Mouse (Mus musculus): Measurements from ENCODE around the gene Kdm8. TPM values are rescaled to one million over a fixed set of nuclear protein-coding genes. Genes with fewer than 3 reads are reported as not detected.

Kdm8 gene
- 7.8 and 7.9 TPM in 2 replicates for polyA plus RNA-seq (2014; fragmentation: Nextera tagmentation; extraction: Ambion mirVana)

- peak within 1 kb of the TSS; percentile 54 for H3K4me3 ChIP-seq (ENCODE audit: low read depth, low read length)
- WGBS (ENCODE audit: insufficient replicate concordance), result 3% methylated on average over 61 of the region's 61 CpGs
- peak; percentile 93 for ATAC-seq (replicated peaks; ENCODE audit: insufficient number of reproducible peaks, low FRiP score, low TSS enrichment)
- H3K9ac ChIP-seq (ENCODE audit: low read depth, low read length), result peak within 1 kb of the TSS; percentile 88
- H3K4me1 ChIP-seq (ENCODE audit: control insufficient read depth, insufficient read depth, low read length), result peaks cover 10% of the 10 kb centered on the region
- H3K27me3 ChIP-seq (ENCODE audit: control insufficient read depth, insufficient read depth, low read length), result no peaks in the 10 kb centered on the region
- peak within 1 kb of the TSS; percentile 90 for H3K27ac ChIP-seq (ENCODE audit: low read depth, low read length)
- H3K36me3 ChIP-seq (ENCODE audit: control insufficient read depth, insufficient read depth, low read length), result no peaks in the 10 kb centered on the region
- peak within 1 kb of the TSS; percentile 91 for H3K4me2 ChIP-seq
- H3K9me3 ChIP-seq (replicated peaks; ENCODE audit: control insufficient read depth, low read length), result no peaks in the 10 kb centered on the region
Observed at GRCm38 (mm10) chr7:125444464-125445401, at the start of gene Kdm8. Kdm8 (plus strand) TSS chr7:125444676.

- WGBS (ENCODE audit: insufficient replicate concordance), result 77% methylated on average over 8 of the region's 8 CpGs
- H3K27ac ChIP-seq (ENCODE audit: low read depth, low read length), result no peak overlapping the region
- no peak overlapping the region for H3K4me3 ChIP-seq (ENCODE audit: low read depth, low read length)
- H3K4me1 ChIP-seq (ENCODE audit: control insufficient read depth, insufficient read depth, low read length), result peaks cover 1% of the 10 kb centered on the region; the same call in 1 of the 2 replicates
- no peak for ATAC-seq (replicated peaks; ENCODE audit: insufficient number of reproducible peaks, low FRiP score, low TSS enrichment)
- no peaks in the 10 kb centered on the region for H3K9me3 ChIP-seq (replicated peaks; ENCODE audit: control insufficient read depth, low read length)
- H3K4me2 ChIP-seq, result no peak overlapping the region
- H3K36me3 ChIP-seq (ENCODE audit: control insufficient read depth, insufficient read depth, low read length), result no peaks in the 10 kb centered on the region
- no peaks in the 10 kb centered on the region for H3K27me3 ChIP-seq (ENCODE audit: control insufficient read depth, insufficient read depth, low read length)
- H3K9ac ChIP-seq (ENCODE audit: low read depth, low read length), result no peak overlapping the region
Observed at GRCm38 (mm10) chr7:125398116-125398515, 46.4 kb upstream of the Kdm8 start.

GRCm38 (mm10) chr7:125398687-125399086, 45.8 kb upstream of the Kdm8 start:
- H3K4me3 ChIP-seq (ENCODE audit: low read depth, low read length), result no peak overlapping the region
- no peaks in the 10 kb centered on the region for H3K27me3 ChIP-seq (ENCODE audit: control insufficient read depth, insufficient read depth, low read length)
- no peaks in the 10 kb centered on the region for H3K9me3 ChIP-seq (replicated peaks; ENCODE audit: control insufficient read depth, low read length)
- no peak for ATAC-seq (replicated peaks; ENCODE audit: insufficient number of reproducible peaks, low FRiP score, low TSS enrichment)
- H3K4me2 ChIP-seq, result no peak overlapping the region
- H3K9ac ChIP-seq (ENCODE audit: low read depth, low read length), result no peak overlapping the region
- H3K4me1 ChIP-seq (ENCODE audit: control insufficient read depth, insufficient read depth, low read length), result no peaks in the 10 kb centered on the region
- H3K27ac ChIP-seq (ENCODE audit: low read depth, low read length), result no peak overlapping the region
- no peaks in the 10 kb centered on the region for H3K36me3 ChIP-seq (ENCODE audit: control insufficient read depth, insufficient read depth, low read length)
- 71% methylated on average over 6 of the region's 6 CpGs for WGBS (ENCODE audit: insufficient replicate concordance)

- Histone ChIP-seq H3K36me3 (ENCODE audit: control insufficient read depth, insufficient read depth, low read length) (no peaks in the 10 kb centered on the region), H3K27ac (ENCODE audit: low read depth, low read length) (no peak overlapping the region), H3K9me3 (replicated peaks; ENCODE audit: control insufficient read depth, low read length) (no peaks in the 10 kb centered on the region), H3K9ac (ENCODE audit: low read depth, low read length) (no peak overlapping the region), H3K4me1 (ENCODE audit: control insufficient read depth, insufficient read depth, low read length) (no peaks in the 10 kb centered on the region), H3K27me3 (ENCODE audit: control insufficient read depth, insufficient read depth, low read length) (no peaks in the 10 kb centered on the region), H3K4me2 (no peak overlapping the region), H3K4me3 (ENCODE audit: low read depth, low read length) (no peak overlapping the region)
- ATAC-seq (replicated peaks; ENCODE audit: insufficient number of reproducible peaks, low FRiP score, low TSS enrichment), result no peak
- 79% methylated on average over 6 of the region's 6 CpGs for WGBS (ENCODE audit: insufficient replicate concordance)
Observed at GRCm38 (mm10) chr7:125407136-125407535, 37.3 kb upstream of the Kdm8 start.

GRCm38 (mm10) chr7:125415087-125415486, 29.4 kb upstream of the Kdm8 start:
- no peak overlapping the region for H3K27ac ChIP-seq (ENCODE audit: low read depth, low read length)
- H3K4me2 ChIP-seq, result no peak overlapping the region
- no peaks in the 10 kb centered on the region for H3K36me3 ChIP-seq (ENCODE audit: control insufficient read depth, insufficient read depth, low read length)
- 78% methylated on average over 1 of the region's 1 CpGs for WGBS (ENCODE audit: insufficient replicate concordance)
- H3K4me3 ChIP-seq (ENCODE audit: low read depth, low read length), result no peak overlapping the region
- no peaks in the 10 kb centered on the region for H3K4me1 ChIP-seq (ENCODE audit: control insufficient read depth, insufficient read depth, low read length)
- no peak for ATAC-seq (replicated peaks; ENCODE audit: insufficient number of reproducible peaks, low FRiP score, low TSS enrichment)
- no peak overlapping the region for H3K9ac ChIP-seq (ENCODE audit: low read depth, low read length)
- H3K27me3 ChIP-seq (ENCODE audit: control insufficient read depth, insufficient read depth, low read length), result 0 out of 2 replicates have a peak, but pooled peaks cover 3% of the 10 kb centered on the region
- no peaks in the 10 kb centered on the region for H3K9me3 ChIP-seq (replicated peaks; ENCODE audit: control insufficient read depth, low read length)

- H3K4me1 ChIP-seq (ENCODE audit: control insufficient read depth, insufficient read depth, low read length), result no peaks in the 10 kb centered on the region
- no peaks in the 10 kb centered on the region for H3K36me3 ChIP-seq (ENCODE audit: control insufficient read depth, insufficient read depth, low read length)
- H3K4me3 ChIP-seq (ENCODE audit: low read depth, low read length), result no peak overlapping the region
- no peak overlapping the region for H3K9ac ChIP-seq (ENCODE audit: low read depth, low read length)
- no peak overlapping the region for H3K27ac ChIP-seq (ENCODE audit: low read depth, low read length)
- 75% methylated on average over 4 of the region's 4 CpGs for WGBS (ENCODE audit: insufficient replicate concordance)
- no peak for ATAC-seq (replicated peaks; ENCODE audit: insufficient number of reproducible peaks, low FRiP score, low TSS enrichment)
- H3K4me2 ChIP-seq, result no peak overlapping the region
- H3K9me3 ChIP-seq (replicated peaks; ENCODE audit: control insufficient read depth, low read length), result no peaks in the 10 kb centered on the region
- 0 out of 2 replicates have a peak, but pooled peaks cover 3% of the 10 kb centered on the region for H3K27me3 ChIP-seq (ENCODE audit: control insufficient read depth, insufficient read depth, low read length)
Observed at GRCm38 (mm10) chr7:125415776-125416175, 28.7 kb upstream of the Kdm8 start.

GRCm38 (mm10) chr7:125416762-125417161, 27.7 kb upstream of the Kdm8 start:
- 83% methylated on average over 5 of the region's 5 CpGs for WGBS (ENCODE audit: insufficient replicate concordance)
- no peak for ATAC-seq (replicated peaks; ENCODE audit: insufficient number of reproducible peaks, low FRiP score, low TSS enrichment)
- H3K27ac ChIP-seq (ENCODE audit: low read depth, low read length), result no peak overlapping the region
- no peak overlapping the region for H3K9ac ChIP-seq (ENCODE audit: low read depth, low read length)
- no peaks in the 10 kb centered on the region for H3K9me3 ChIP-seq (replicated peaks; ENCODE audit: control insufficient read depth, low read length)
- no peak overlapping the region for H3K4me3 ChIP-seq (ENCODE audit: low read depth, low read length)
- H3K4me2 ChIP-seq, result no peak overlapping the region
- H3K4me1 ChIP-seq (ENCODE audit: control insufficient read depth, insufficient read depth, low read length), result no peaks in the 10 kb centered on the region
- H3K27me3 ChIP-seq (ENCODE audit: control insufficient read depth, insufficient read depth, low read length), result 0 out of 2 replicates have a peak, but pooled peaks cover 3% of the 10 kb centered on the region
- no peaks in the 10 kb centered on the region; the same call in 1 of the 2 replicates for H3K36me3 ChIP-seq (ENCODE audit: control insufficient read depth, insufficient read depth, low read length)

GRCm38 (mm10) chr7:125418413-125418812, 26.1 kb upstream of the Kdm8 start:
- H3K4me3 ChIP-seq (ENCODE audit: low read depth, low read length), result no peak overlapping the region
- 0 out of 2 replicates have a peak, but pooled peaks cover 3% of the 10 kb centered on the region for H3K27me3 ChIP-seq (ENCODE audit: control insufficient read depth, insufficient read depth, low read length)
- H3K4me1 ChIP-seq (ENCODE audit: control insufficient read depth, insufficient read depth, low read length), result no peaks in the 10 kb centered on the region
- no peaks in the 10 kb centered on the region for H3K9me3 ChIP-seq (replicated peaks; ENCODE audit: control insufficient read depth, low read length)
- H3K4me2 ChIP-seq, result no peak overlapping the region
- no peak overlapping the region for H3K9ac ChIP-seq (ENCODE audit: low read depth, low read length)
- 23% methylated on average over 3 of the region's 3 CpGs for WGBS (ENCODE audit: insufficient replicate concordance)
- H3K36me3 ChIP-seq (ENCODE audit: control insufficient read depth, insufficient read depth, low read length), result no peaks in the 10 kb centered on the region; the same call in 1 of the 2 replicates
- no peak overlapping the region for H3K27ac ChIP-seq (ENCODE audit: low read depth, low read length)
- ATAC-seq (replicated peaks; ENCODE audit: insufficient number of reproducible peaks, low FRiP score, low TSS enrichment), result 0 out of 2 replicates have a peak, but pooled peaks have one; percentile 50
